Mouse (Mus musculus) liver, embryonic 14.5 days (tissue): ENCODE measurements around the gene Brip1.

ENCODE experiments used
- CTCF ChIP-seq: IDR thresholded peaks from 2 replicates; pipeline ENCODE4 v1.5.1; 2016; ENCODE audit warnings: antibody characterized with exemption, low read depth, control low read depth
- EP300 ChIP-seq: IDR thresholded peaks from 2 replicates; pipeline ENCODE4 v1.6.1; 2016; ENCODE audit warnings: antibody characterized with exemption, low read depth

DNA sequence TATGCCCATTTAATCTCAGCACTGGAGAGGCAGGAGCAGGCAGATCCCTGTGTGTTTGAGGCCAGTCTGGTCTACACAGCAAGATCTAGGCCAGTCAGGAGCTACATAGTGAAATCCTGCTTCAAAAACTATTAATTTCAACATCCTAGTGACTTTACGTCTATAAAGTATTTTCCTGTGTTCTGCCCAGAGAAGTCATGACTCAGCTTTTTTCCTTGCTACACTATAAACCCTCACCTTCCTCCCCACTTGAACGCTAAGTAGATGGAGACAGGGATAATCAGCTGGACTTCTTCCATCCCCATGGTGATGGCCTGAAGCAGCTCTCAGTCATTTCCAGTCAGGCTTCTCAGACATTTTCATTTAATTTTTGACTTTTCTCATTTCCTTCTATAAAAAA lies 187.9 kb downstream of the Brip1 start:
- no peak for TF ChIP-seq CTCF
- TF ChIP-seq EP300 = no peak
